Mouse (Mus musculus): ENCODE data around the gene Harbi1.
"Not testable (repeated sequence)": the region's sequence is repeated elsewhere in the genome, so short reads cannot be mapped to it uniquely, and the experiment has no call there.

The Harbi1 gene

GRCm38 (mm10) chr2:91714921-91715320 lies 4.3 kb downstream of the Harbi1 start:
- DNase-seq (ENCODE audit: low spot score), result no peak

- no peak for DNase-seq (ENCODE audit: low spot score)
Measured at GRCm38 (mm10) chr2:91718276-91718675, 7.6 kb downstream of the Harbi1 start.

- DNase-seq (ENCODE audit: low spot score), result no peak
Measured at GRCm38 (mm10) chr2:91723382-91723781, 12.7 kb downstream of the Harbi1 start.

GRCm38 (mm10) chr2:91723951-91724350 lies 13.3 kb downstream of the Harbi1 start:
- no peak for DNase-seq (ENCODE audit: low spot score)

GRCm38 (mm10) chr2:91724716-91725115 lies 14.1 kb downstream of the Harbi1 start:
- DNase-seq (ENCODE audit: low spot score), result no peak

GRCm38 (mm10) chr2:91725476-91725875 lies 14.8 kb downstream of the Harbi1 start:
- not testable (repeated sequence) for DNase-seq (ENCODE audit: low spot score)

- no peak for DNase-seq (ENCODE audit: low spot score)
Measured at GRCm38 (mm10) chr2:91727011-91727410, 16.4 kb downstream of the Harbi1 start.

GRCm38 (mm10) chr2:91729571-91729970 lies 18.9 kb downstream of the Harbi1 start:
- DNase-seq (ENCODE audit: low spot score), result no peak

GRCm38 (mm10) chr2:91729971-91730821 lies 19.5 kb downstream of the Harbi1 start, which contains the start of gene Ambra1:
Ambra1 (plus strand) TSS chr2:91730134.
- DNase-seq (ENCODE audit: low spot score), result peak; percentile 84

GRCm38 (mm10) chr2:91735221-91735620 lies 24.6 kb downstream of the Harbi1 start:
- DNase-seq (ENCODE audit: low spot score), result no peak

GRCm38 (mm10) chr2:91739586-91739985 lies 28.9 kb downstream of the Harbi1 start:
- DNase-seq (ENCODE audit: low spot score), result no peak

GRCm38 (mm10) chr2:91744686-91745085 lies 34.0 kb downstream of the Harbi1 start:
- no peak for DNase-seq (ENCODE audit: low spot score)

- no peak for DNase-seq (ENCODE audit: low spot score)
Measured at GRCm38 (mm10) chr2:91749811-91750261, 39.2 kb downstream of the Harbi1 start.

Measured in left cerebral cortex, adult 11 months (tissue).